Mouse (Mus musculus) liver, embryonic 14.5 days (tissue): ENCODE data around the gene Scgb1a1. TPM values are rescaled to one million over a fixed set of nuclear protein-coding genes. Genes with fewer than 3 reads are reported as not detected.

Experiments
- ATAC-seq: fragments of 200-750 bp; cut with Nextera tagmentation; 2 replicates; pipeline ENCODE4 v1.8.0; 2017; ENCODE audit warnings: moderate number of reproducible peaks, mild to moderate bottlenecking, moderate library complexity; ENCODE audit not compliant: insufficient read depth
- DNase-seq, 3 experiments: peaks; one replicate each; pipeline ENCODE4 v3.0.0-alpha.2; 2012 to 2013; ENCODE audit warnings: low read depth in 3 of 3, low spot score in 3 of 3
- H3K27ac ChIP-seq: fragments of 300-500 bp; sonication (generic); 2 replicates; pipeline ENCODE4 v1.5.1; 2014; ENCODE audit warnings: moderate library complexity, mild to moderate bottlenecking, control low read depth, inconsistent platforms
- H3K27me3 ChIP-seq: fragments of 300-500 bp; sonication (generic); 2 replicates; pipeline ENCODE4 v1.6.1; 2014; ENCODE audit warnings: mild to moderate bottlenecking, low read length, moderate library complexity; ENCODE audit not compliant: control insufficient read depth, insufficient read depth
- H3K36me3 ChIP-seq: fragments of 300-500 bp; sonication (generic); replicated peaks from 2 replicates; pipeline ENCODE4 v1.6.1; 2014; ENCODE audit warnings: low read depth; ENCODE audit not compliant: control insufficient read depth, insufficient read depth
- H3K4me1 ChIP-seq, 2 experiments: fragments of 200-500 bp in 1 of 2; fragments of 300-500 bp in 1 of 2; sonication (generic) in 1 of 2; replicated peaks; 2 replicates each; pipeline ENCODE4 v1.6.1; 2012 to 2014; ENCODE audit warnings: antibody characterized with exemption in 1 of 2, inconsistent platforms in 1 of 2, low read length in 1 of 2; ENCODE audit not compliant: control insufficient read depth in 2 of 2, insufficient read depth in 2 of 2
- H3K4me2 ChIP-seq: fragments of 300-500 bp; sonication (generic); 2 replicates; pipeline ENCODE4 v1.6.1; 2014; ENCODE audit warnings: low read depth, mild to moderate bottlenecking, control low read depth, moderate library complexity
- H3K4me3 ChIP-seq, 2 experiments: fragments of 200-500 bp in 1 of 2; fragments of 300-500 bp in 1 of 2; sonication (generic) in 1 of 2; 2 replicates each; pipeline ENCODE4 v1.5.1; 2012 to 2014; ENCODE audit warnings: low read depth in 2 of 2, low read length in 2 of 2, mild to moderate bottlenecking in 2 of 2, control low read depth in 1 of 2, inconsistent platforms in 1 of 2, moderate library complexity in 1 of 2; ENCODE audit not compliant: insufficient read depth in 1 of 2
- H3K9ac ChIP-seq: fragments of 300-500 bp; sonication (generic); replicated peaks from 2 replicates; pipeline ENCODE4 v1.6.1; 2014; ENCODE audit warnings: mild to moderate bottlenecking, control low read depth, moderate library complexity
- H3K9me3 ChIP-seq: fragments of 300-500 bp; sonication (generic); 2 replicates; pipeline ENCODE4 v1.6.1; 2016; ENCODE audit warnings: low read length, mixed read lengths; ENCODE audit not compliant: control insufficient read depth
- CTCF ChIP-seq: IDR thresholded peaks from 2 replicates; pipeline ENCODE4 v1.5.1; 2016; ENCODE audit warnings: antibody characterized with exemption, low read depth, control low read depth
- EP300 ChIP-seq: IDR thresholded peaks from 2 replicates; pipeline ENCODE4 v1.6.1; 2016; ENCODE audit warnings: antibody characterized with exemption, low read depth
- WGBS: fragments of 180-500 bp; shearing (Covaris S2); extraction: QIAGEN DNeasy Blood & Tissue Kit; methylation state at CpG from one replicate; pipeline ENCODE4 v1.1.7; 2014; ENCODE audit not compliant: insufficient replicate concordance; 5-methylcytosine and 5-hydroxymethylcytosine counted together
- polyA plus RNA-seq, 2 experiments: library from polyadenylated mRNA; depleted of rRNA in 1 of 2; stranded (reverse) in 1 of 2; unstranded in 1 of 2; fragments of >200 nt; fragmentation: Nextera tagmentation in 1 of 2; extraction: Ambion mirVana in 1 of 2; gene quantifications; 2 replicates each; pipeline versions ENCODE4 v1.2.1 to v1.2.3; 2012 to 2014

Scgb1a1 gene
- polyA plus RNA-seq, 2 experiments, result not detected

DNA sequence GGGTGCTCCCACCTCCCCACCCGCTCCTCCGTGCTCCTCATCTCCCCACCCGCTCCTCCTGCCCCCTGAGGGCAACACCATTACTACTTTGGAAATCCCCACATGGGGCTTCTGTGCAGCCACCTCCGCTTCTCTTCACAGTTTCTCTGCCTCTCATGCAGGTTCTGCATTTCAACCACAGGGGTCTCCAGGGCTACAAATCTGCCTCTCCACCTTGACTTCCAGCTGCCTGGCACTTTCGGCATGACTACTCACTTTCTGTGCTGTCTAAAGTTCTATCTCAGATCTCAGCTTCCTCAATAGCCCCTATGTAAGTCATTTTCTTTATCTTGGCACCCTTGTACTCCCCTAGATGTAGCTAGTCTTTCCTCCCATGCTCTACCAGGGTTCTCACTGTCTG is 20.5 kb downstream of the Scgb1a1 start:
- no peak for TF ChIP-seq CTCF
- no peak for TF ChIP-seq EP300
- no peaks in the 10 kb centered on the region for H3K36me3 ChIP-seq

GRCm38 (mm10) chr19:9065621-9066561 is 21.9 kb downstream of the Scgb1a1 start:
- H3K9me3 ChIP-seq, result no peaks in the 10 kb centered on the region
- H3K36me3 ChIP-seq, result no peaks in the 10 kb centered on the region
- ATAC-seq (no peak), DNase-seq (no peak)
- no peak overlapping the region for H3K4me2 ChIP-seq
- 39% methylated on average over 9 of the region's 9 CpGs for WGBS
- TF ChIP-seq CTCF (no peak), EP300 (no peak)
- no peak overlapping the region for H3K9ac ChIP-seq
- peaks cover 0 to 13% of the 10 kb centered on the region in 2 experiments; a peak in 2 of 4 replicates for H3K4me1 ChIP-seq
- H3K27me3 ChIP-seq, result no peaks in the 10 kb centered on the region
- H3K4me3 ChIP-seq, result no peak overlapping the region
- no peak overlapping the region for H3K27ac ChIP-seq

More for the DNA sequence above, 20.5 kb downstream of the Scgb1a1 start:
- ATAC-seq (no peak), DNase-seq (no peak)
- peaks cover 0 to 16% of the 10 kb centered on the region in 2 experiments; a peak in 2 of 4 replicates for H3K4me1 ChIP-seq
- H3K27ac ChIP-seq, result no peak overlapping the region
- WGBS, result 67% methylated on average over 5 of the region's 5 CpGs
- H3K27me3 ChIP-seq, result no peaks in the 10 kb centered on the region
- H3K9me3 ChIP-seq, result no peaks in the 10 kb centered on the region
- H3K4me2 ChIP-seq, result no peak overlapping the region
- no peak overlapping the region for H3K9ac ChIP-seq
- no peak overlapping the region for H3K4me3 ChIP-seq

GRCm38 (mm10) chr19:9063831-9064230 is 23.9 kb downstream of the Scgb1a1 start:
- Histone ChIP-seq H3K4me3 (no peak overlapping the region), H3K36me3 (no peaks in the 10 kb centered on the region), H3K4me1 (peaks cover 0 to 11% of the 10 kb centered on the region in 2 experiments; a peak in 2 of 4 replicates), H3K9ac (no peak overlapping the region), H3K27ac (no peak overlapping the region), H3K27me3 (no peaks in the 10 kb centered on the region), H3K9me3 (no peaks in the 10 kb centered on the region), H3K4me2 (no peak overlapping the region)
- no peak for TF ChIP-seq CTCF
- TF ChIP-seq EP300, result no peak
- no peak for ATAC-seq
- 60% methylated on average over 3 of the region's 3 CpGs for WGBS
- no peak for DNase-seq

GRCm38 (mm10) chr19:9062822-9063221 is 24.9 kb downstream of the Scgb1a1 start:
- DNase-seq, result no peak
- Histone ChIP-seq H3K4me1 (peaks cover 0 to 12% of the 10 kb centered on the region in 2 experiments; a peak in 2 of 4 replicates), H3K9ac (no peak overlapping the region), H3K4me3 (no peak overlapping the region), H3K27ac (no peak overlapping the region), H3K27me3 (no peaks in the 10 kb centered on the region), H3K9me3 (no peaks in the 10 kb centered on the region), H3K4me2 (no peak overlapping the region), H3K36me3 (no peaks in the 10 kb centered on the region)
- 32% methylated on average over 2 of the region's 2 CpGs for WGBS
- ATAC-seq, result no peak
- no peak for TF ChIP-seq CTCF
- no peak for TF ChIP-seq EP300

GRCm38 (mm10) chr19:9061221-9061893 is 26.4 kb downstream of the Scgb1a1 start:
- no peak for ATAC-seq
- H3K9ac ChIP-seq, result no peak overlapping the region

More at GRCm38 (mm10) chr19:9061221-9061893, 26.4 kb downstream of the Scgb1a1 start:
- Histone ChIP-seq H3K4me3 (no peak overlapping the region), H3K4me2 (no peak overlapping the region), H3K27ac (no peak overlapping the region), H3K9me3 (no peaks in the 10 kb centered on the region), H3K4me1 (peaks cover 0 to 12% of the 10 kb centered on the region in 2 experiments; a peak in 2 of 4 replicates), H3K27me3 (no peaks in the 10 kb centered on the region), H3K36me3 (no peaks in the 10 kb centered on the region)
- DNase-seq, result no peak
- WGBS, result 71% methylated on average over 8 of the region's 8 CpGs
- TF ChIP-seq CTCF, result no peak
- no peak for TF ChIP-seq EP300
